Mouse (Mus musculus): Measurements from ENCODE around the gene Slc6a11. TPM values are rescaled to one million over a fixed set of nuclear protein-coding genes. Genes with fewer than 3 reads are reported as not detected.
A peak's percentile ranks its signal among the peaks of the same experiment; 100 is the strongest.

Slc6a11 gene
- polyA plus RNA-seq, 1 experiment from 2014 or later, result 16.4 TPM

DNA sequence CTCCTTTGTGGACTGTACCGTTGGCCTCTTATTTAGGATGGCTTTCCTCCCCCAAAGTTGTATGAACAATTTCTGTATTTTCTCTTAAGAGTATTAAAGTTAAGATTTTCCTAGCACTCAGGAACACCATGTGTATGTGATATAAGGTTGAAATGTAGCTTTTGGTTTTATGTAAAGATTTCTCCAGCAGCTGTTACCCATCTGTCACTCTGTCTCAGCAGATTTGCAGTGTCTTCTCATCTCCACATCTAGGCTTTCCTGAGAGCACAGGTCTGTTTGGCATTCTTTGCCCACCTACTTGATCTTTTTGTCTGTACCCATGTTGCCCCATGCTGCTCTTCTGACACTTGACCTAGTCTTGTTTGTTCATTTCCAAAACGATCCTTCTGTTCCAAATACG lies 10.4 kb downstream of the Slc6a11 start:
- Histone ChIP-seq H3K36me3 (no peaks in the 10 kb centered on the region), H3K4me2 (replicated peaks) (no peak overlapping the region), H3K4me3 (no peak overlapping the region), H3K9ac (replicated peaks) (no peak overlapping the region), H3K9me3 (no peaks in the 10 kb centered on the region), H3K27me3 (no peaks in the 10 kb centered on the region), H3K27ac (replicated peaks) (no peak overlapping the region), H3K4me1 (peaks cover 17% of the 10 kb centered on the region)
- ATAC-seq (replicated peaks), result no peak
- WGBS, result 85% methylated on average over 3 of the region's 3 CpGs

GRCm38 (mm10) chr6:114142480-114142879 lies 11.4 kb downstream of the Slc6a11 start:
- Histone ChIP-seq H3K4me2 (replicated peaks) (no peak overlapping the region), H3K9me3 (no peaks in the 10 kb centered on the region), H3K4me1 (peaks cover 17% of the 10 kb centered on the region), H3K4me3 (no peak overlapping the region), H3K27me3 (no peaks in the 10 kb centered on the region), H3K36me3 (no peaks in the 10 kb centered on the region), H3K9ac (replicated peaks) (no peak overlapping the region), H3K27ac (replicated peaks) (no peak overlapping the region)
- ATAC-seq (replicated peaks), result no peak
- WGBS, result 80% methylated on average over 11 of the region's 11 CpGs

DNA sequence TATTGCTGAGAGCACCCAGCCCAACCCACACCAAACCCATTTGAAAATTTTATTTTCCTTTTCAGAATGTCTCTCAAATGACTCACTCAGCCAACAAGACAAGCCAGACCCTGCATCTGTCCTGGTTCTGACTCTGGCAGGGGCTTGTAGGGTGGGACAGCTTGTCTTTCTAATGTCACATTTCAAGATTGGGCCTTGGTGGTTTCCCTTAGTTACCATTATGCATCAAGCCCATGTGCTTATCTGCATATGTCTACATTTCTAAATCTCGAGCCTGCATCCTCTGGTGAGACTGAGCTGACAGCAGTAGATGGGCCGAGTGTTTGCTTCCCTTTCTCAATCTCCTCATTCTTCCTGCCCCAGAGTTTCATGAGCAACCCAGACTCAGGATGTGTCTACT lies 12.5 kb downstream of the Slc6a11 start:
- Histone ChIP-seq H3K4me2 (replicated peaks) (no peak overlapping the region), H3K9me3 (no peaks in the 10 kb centered on the region), H3K4me3 (no peak overlapping the region), H3K9ac (replicated peaks) (no peak overlapping the region), H3K27me3 (no peaks in the 10 kb centered on the region), H3K36me3 (no peaks in the 10 kb centered on the region), H3K27ac (replicated peaks) (peak overlapping the region; percentile 47; the same call in 1 of the 2 replicates), H3K4me1 (peaks cover 17% of the 10 kb centered on the region)
- 31% methylated on average over 2 of the region's 2 CpGs for WGBS
- ATAC-seq (replicated peaks), result peak; percentile 81

- no peaks in the 10 kb centered on the region for H3K27me3 ChIP-seq
- H3K9ac ChIP-seq (replicated peaks), result no peak overlapping the region
- ATAC-seq (replicated peaks), result peak; percentile 52
- no peak overlapping the region for H3K4me2 ChIP-seq (replicated peaks)
- H3K4me1 ChIP-seq, result peaks cover 17% of the 10 kb centered on the region
- H3K27ac ChIP-seq (replicated peaks), result peak overlapping the region; percentile 47; the same call in 1 of the 2 replicates
- WGBS, result 26% methylated on average over 6 of the region's 6 CpGs
- no peak overlapping the region for H3K4me3 ChIP-seq
- no peaks in the 10 kb centered on the region for H3K9me3 ChIP-seq
- no peaks in the 10 kb centered on the region for H3K36me3 ChIP-seq
Measured at GRCm38 (mm10) chr6:114144447-114145105, 13.5 kb downstream of the Slc6a11 start.

DNA sequence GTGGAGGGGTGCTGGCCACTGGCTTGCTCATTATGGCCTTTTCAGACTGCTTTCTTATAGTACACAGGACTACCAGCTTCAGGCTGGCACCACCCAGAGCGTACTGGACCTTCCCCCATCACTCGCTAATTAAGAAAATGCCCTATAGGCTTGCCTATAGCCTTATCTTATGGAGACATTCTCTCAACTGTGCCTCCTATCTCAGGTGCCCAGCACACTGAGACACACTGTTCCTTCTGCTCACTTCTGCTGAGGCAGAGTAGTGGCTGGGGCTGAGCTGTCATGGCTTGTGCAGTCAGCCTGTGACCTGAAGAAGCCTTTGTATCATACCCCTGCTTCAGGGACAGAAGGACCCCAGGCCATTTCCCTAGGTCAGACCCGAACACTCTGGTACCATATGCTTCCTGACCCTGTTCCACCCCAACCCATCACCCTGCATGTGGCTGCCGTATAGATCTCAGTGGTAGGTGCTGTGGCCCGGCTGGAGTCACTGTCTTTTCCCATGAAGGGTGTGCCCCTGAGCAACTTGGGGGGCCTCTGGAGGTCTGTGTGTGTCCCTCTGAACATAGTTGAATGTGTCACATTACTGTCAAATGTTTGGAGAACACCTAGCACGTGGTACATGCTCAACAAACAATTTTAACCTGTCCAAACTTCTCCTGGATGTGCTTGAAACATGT lies 14.7 kb downstream of the Slc6a11 start:
- no peak for ATAC-seq (replicated peaks)
- H3K9me3 ChIP-seq, result no peaks in the 10 kb centered on the region
- no peaks in the 10 kb centered on the region for H3K27me3 ChIP-seq
- no peak overlapping the region for H3K9ac ChIP-seq (replicated peaks)
- H3K36me3 ChIP-seq, result no peaks in the 10 kb centered on the region
- H3K4me3 ChIP-seq, result no peak overlapping the region
- H3K4me2 ChIP-seq (replicated peaks), result no peak overlapping the region
- peaks cover 17% of the 10 kb centered on the region for H3K4me1 ChIP-seq
- H3K27ac ChIP-seq (replicated peaks), result no peak overlapping the region
- WGBS, result 86% methylated on average over 6 of the region's 6 CpGs

- Histone ChIP-seq H3K4me2 (replicated peaks) (no peak overlapping the region), H3K4me3 (no peak overlapping the region), H3K4me1 (0 out of 2 replicates have a peak, but pooled peaks cover 3% of the 10 kb centered on the region), H3K9me3 (no peaks in the 10 kb centered on the region), H3K36me3 (no peaks in the 10 kb centered on the region), H3K9ac (replicated peaks) (no peak overlapping the region), H3K27me3 (no peaks in the 10 kb centered on the region), H3K27ac (replicated peaks) (no peak overlapping the region)
- no peak for ATAC-seq (replicated peaks)
- WGBS, result 91% methylated on average over 10 of the region's 10 CpGs
Measured at GRCm38 (mm10) chr6:114155720-114156119, 24.7 kb downstream of the Slc6a11 start.

DNA sequence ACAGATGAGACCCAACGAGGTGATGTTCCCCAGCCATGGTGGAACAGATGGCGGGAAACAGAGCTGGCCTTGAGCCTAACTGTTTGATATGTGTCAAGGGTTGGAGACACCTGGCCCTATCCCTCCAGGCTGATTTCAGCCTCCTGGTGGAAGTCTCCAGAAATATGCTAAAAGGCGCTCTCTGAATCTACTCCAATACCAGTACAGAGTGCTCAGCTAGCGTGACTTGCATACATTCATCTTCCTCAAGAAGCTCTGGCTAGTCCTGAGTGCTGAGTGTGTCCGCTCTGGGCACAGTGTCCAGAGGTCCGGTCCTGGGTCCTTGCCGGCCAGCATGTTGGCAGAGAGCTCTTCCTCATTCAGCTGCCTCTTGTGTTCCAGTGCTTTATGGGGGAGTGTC lies 27.8 kb downstream of the Slc6a11 start:
- H3K9ac ChIP-seq (replicated peaks), result no peak overlapping the region
- no peak for ATAC-seq (replicated peaks)
- no peaks in the 10 kb centered on the region for H3K36me3 ChIP-seq
- H3K9me3 ChIP-seq, result no peaks in the 10 kb centered on the region
- no peak overlapping the region for H3K4me2 ChIP-seq (replicated peaks)
- no peak overlapping the region for H3K4me3 ChIP-seq
- 80% methylated on average over 7 of the region's 7 CpGs for WGBS
- no peaks in the 10 kb centered on the region for H3K27me3 ChIP-seq
- 0 out of 2 replicates have a peak, but pooled peaks cover 3% of the 10 kb centered on the region for H3K4me1 ChIP-seq
- no peak overlapping the region for H3K27ac ChIP-seq (replicated peaks)

GRCm38 (mm10) chr6:114160732-114161131 lies 29.7 kb downstream of the Slc6a11 start:
- WGBS, result 58% methylated on average over 8 of the region's 8 CpGs
- no peaks in the 10 kb centered on the region for H3K27me3 ChIP-seq
- H3K4me2 ChIP-seq (replicated peaks), result no peak overlapping the region
- 0 out of 2 replicates have a peak, but pooled peaks cover 3% of the 10 kb centered on the region for H3K4me1 ChIP-seq
- no peak for ATAC-seq (replicated peaks)
- no peak overlapping the region for H3K27ac ChIP-seq (replicated peaks)
- H3K4me3 ChIP-seq, result no peak overlapping the region
- no peaks in the 10 kb centered on the region for H3K36me3 ChIP-seq
- no peaks in the 10 kb centered on the region for H3K9me3 ChIP-seq
- H3K9ac ChIP-seq (replicated peaks), result no peak overlapping the region

DNA sequence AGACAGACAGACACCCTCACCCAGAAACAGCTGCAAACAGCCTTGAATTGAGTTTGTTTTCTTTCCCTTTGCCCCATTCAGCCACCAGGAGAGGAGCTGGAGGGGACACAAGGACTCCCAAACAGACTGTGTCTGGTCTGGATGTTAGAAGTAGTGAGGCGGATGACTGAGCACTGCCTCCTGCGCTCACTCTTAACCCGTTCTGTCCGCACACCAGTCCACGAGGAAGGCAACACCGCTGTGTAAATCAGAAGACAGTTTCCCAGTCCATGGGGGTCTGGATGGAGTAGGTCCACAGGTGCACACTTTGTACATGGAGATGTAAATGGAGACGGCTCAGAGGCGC lies 43.0 kb downstream of the Slc6a11 start:
- H3K9ac ChIP-seq (replicated peaks), result 0 out of 2 replicates have a peak overlapping the region, but pooled peaks have one; percentile 2
- no peaks in the 10 kb centered on the region for H3K27me3 ChIP-seq
- H3K36me3 ChIP-seq, result no peaks in the 10 kb centered on the region
- 1% methylated on average over 8 of the region's 8 CpGs for WGBS
- H3K4me2 ChIP-seq (replicated peaks), result peak overlapping the region; percentile 22
- H3K4me1 ChIP-seq, result peaks cover 15% of the 10 kb centered on the region
- no peak; the same call in none of the 2 replicates for ATAC-seq (replicated peaks)
- no peak overlapping the region for H3K4me3 ChIP-seq
- H3K9me3 ChIP-seq, result no peaks in the 10 kb centered on the region
- H3K27ac ChIP-seq (replicated peaks), result no peak overlapping the region

- Histone ChIP-seq H3K4me1 (peaks cover 15% of the 10 kb centered on the region), H3K36me3 (no peaks in the 10 kb centered on the region), H3K9me3 (no peaks in the 10 kb centered on the region), H3K27ac (replicated peaks) (0 out of 2 replicates have a peak overlapping the region, but pooled peaks have one; percentile 31), H3K27me3 (no peaks in the 10 kb centered on the region), H3K4me3 (no peak overlapping the region), H3K9ac (replicated peaks) (0 out of 2 replicates have a peak overlapping the region, but pooled peaks have one; percentile 2), H3K4me2 (replicated peaks) (peak overlapping the region; percentile 22)
- 0% methylated on average over 9 of the region's 9 CpGs for WGBS
- peak; percentile 68 for ATAC-seq (replicated peaks)
Measured at GRCm38 (mm10) chr6:114174398-114175140, 43.5 kb downstream of the Slc6a11 start.

GRCm38 (mm10) chr6:114178141-114178540 lies 47.1 kb downstream of the Slc6a11 start:
- Histone ChIP-seq H3K4me1 (peaks cover 15% of the 10 kb centered on the region), H3K4me2 (replicated peaks) (no peak overlapping the region), H3K4me3 (no peak overlapping the region), H3K27me3 (no peaks in the 10 kb centered on the region), H3K36me3 (no peaks in the 10 kb centered on the region), H3K27ac (replicated peaks) (no peak overlapping the region), H3K9me3 (no peaks in the 10 kb centered on the region), H3K9ac (replicated peaks) (no peak overlapping the region)
- WGBS, result 85% methylated on average over 3 of the region's 3 CpGs
- ATAC-seq (replicated peaks), result no peak
